Comparison of ENCODE assay signal across 2 mouse cellular contexts in genomic region chr2:122387135-122387534, GRCm38 (mm10). TPM values are rescaled to one million over a fixed set of nuclear protein-coding genes. Genes with fewer than 3 reads are reported as not detected.
"Had no signal": no experiment of that assay in that cellular context is flagged by ENCODE, and none has a peak within 500 bp of the region (broad histone marks: within the 10 kb centered on the region; RNA-seq: fewer than 3 reads in every experiment).

No protein-coding gene starts in this region.

RNA-seq across cellular contexts. Expression of gene Slc28a2, which starts 39.1 kb away (rescaled TPM):
- polyA plus RNA-seq: neural tube, embryonic 14.5 days; neural tube, embryonic 15.5 days had no signal
